Mouse (Mus musculus) kidney, postnatal 14 days (tissue): Measurements from ENCODE around the gene Akap3.
A peak's percentile ranks its signal among the peaks of the same experiment; 100 is the strongest.

ENCODE experiments used
- DNase-seq: peaks from one replicate; pipeline ENCODE4 v3.0.0; 2022; ENCODE audit warnings: mixed read lengths

Gene Akap3

GRCm38 (mm10) chr6:126852881-126853280 lies at the start of gene Akap3:
Gene Akap3, plus strand, starts transcription at chr6:126853098.
- no peak for DNase-seq

- no peak for DNase-seq
Measured at GRCm38 (mm10) chr6:126806783-126807182, 46.1 kb upstream of the Akap3 start.

GRCm38 (mm10) chr6:126808134-126808533 lies 44.8 kb upstream of the Akap3 start:
- DNase-seq = no peak

- DNase-seq = no peak
Measured at GRCm38 (mm10) chr6:126808561-126808960, 44.3 kb upstream of the Akap3 start.

GRCm38 (mm10) chr6:126811481-126811880 lies 41.4 kb upstream of the Akap3 start:
- no peak for DNase-seq

- no peak for DNase-seq
Measured at GRCm38 (mm10) chr6:126815206-126815750, 37.6 kb upstream of the Akap3 start.

GRCm38 (mm10) chr6:126816338-126816737 lies 36.6 kb upstream of the Akap3 start:
- no peak for DNase-seq

- no peak for DNase-seq
Measured at GRCm38 (mm10) chr6:126823087-126823486, 29.8 kb upstream of the Akap3 start.

GRCm38 (mm10) chr6:126836628-126837027 lies 16.3 kb upstream of the Akap3 start:
- no peak for DNase-seq

- peak; percentile 96 for DNase-seq
Measured at GRCm38 (mm10) chr6:126848712-126849704, 3.9 kb upstream of the Akap3 start, which contains the start of gene Ndufa9. Gene Ndufa9, minus strand, starts transcription at chr6:126849136.

- no peak for DNase-seq
Measured at GRCm38 (mm10) chr6:126877118-126877517, 24.2 kb downstream of the Akap3 start.

- no peak for DNase-seq
Measured at GRCm38 (mm10) chr6:126907378-126907777, 54.5 kb downstream of the Akap3 start.

GRCm38 (mm10) chr6:126907876-126908275 lies 55.0 kb downstream of the Akap3 start:
- DNase-seq = no peak

- DNase-seq = no peak
Measured at GRCm38 (mm10) chr6:126910727-126911126, 57.8 kb downstream of the Akap3 start.

GRCm38 (mm10) chr6:126914928-126915327 lies 62.0 kb downstream of the Akap3 start:
- no peak for DNase-seq

GRCm38 (mm10) chr6:126921111-126921881 lies 68.4 kb downstream of the Akap3 start, which contains the start of gene Dyrk4:
Gene Dyrk4, minus strand, starts transcription at chr6:126921839.
- peak; percentile 31 for DNase-seq
